Mouse (Mus musculus) CH12F3 (cell line): Measurements from ENCODE around the gene Olfr298.

Source experiments
- in situ Hi-C: fragments of 300-500 bp; cut with MboI; formaldehyde crosslinking; loops from 2 replicates; pipeline ENCODE4 v1.14.3; 2020; ENCODE audit warnings: low sequenced_read_pairs

Olfr298 gene

GRCm38 (mm10) chr7:86492384-86492783 is at the start of gene Olfr298:
Gene Olfr298 (minus strand): TSS chr7:86492484.
- in situ Hi-C loops = no loop called here

DNA sequence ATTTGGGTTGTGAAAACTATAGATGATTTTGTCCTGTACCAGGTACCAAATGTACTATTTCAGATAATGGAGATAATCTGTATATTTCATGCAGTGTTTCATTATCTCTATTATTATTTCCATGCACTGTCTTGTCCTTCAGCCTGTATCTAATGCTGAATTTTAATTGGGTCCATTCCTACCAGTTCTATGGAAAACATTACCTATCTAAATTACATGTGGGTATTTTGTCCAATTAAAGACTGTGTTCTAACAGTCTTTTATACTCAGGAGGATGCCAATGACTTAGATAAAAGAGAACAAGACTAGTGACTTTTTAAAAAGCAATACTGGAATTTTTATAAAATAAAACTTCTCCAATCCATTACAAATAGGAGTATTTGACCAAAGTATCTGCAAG is 27.4 kb upstream of the Olfr298 start, which contains the start of gene Olfr297:
Olfr297 (plus strand) TSS at position 301 of the 400 bp plus-strand sequence.
- in situ Hi-C loops = no loop called here

- in situ Hi-C loops = no loop called here
Measured at GRCm38 (mm10) chr7:86459621-86460020, 32.7 kb downstream of the Olfr298 start, which contains the start of gene Olfr299. Gene Olfr299 (plus strand): TSS chr7:86459921.
